Mouse (Mus musculus): ENCODE measurements around the gene Grhpr. TPM values are rescaled to one million over a fixed set of nuclear protein-coding genes. Genes with fewer than 3 reads are reported as not detected.
"Not testable (repeated sequence)": the region's sequence is repeated elsewhere in the genome, so short reads cannot be mapped to it uniquely, and the experiment has no call there.

Grhpr gene
- polyA plus RNA-seq, 1 experiment from 2014 or later: 39.0 TPM

GRCm38 (mm10) chr4:44979794-44980338, 1.3 kb upstream of the Grhpr start:
- ATAC-seq (ENCODE audit: low FRiP score) (no peak), DNase-seq (ENCODE audit: low spot score) (no peak)
- Histone ChIP-seq H3K27me3 (ENCODE audit: control insufficient read depth, insufficient read depth, low read length) (no peaks in the 10 kb centered on the region), H3K4me2 (replicated peaks; ENCODE audit: low read depth, low read length) (no peak overlapping the region), H3K4me1 (replicated peaks; ENCODE audit: control insufficient read depth, insufficient read depth, low read length) (peaks cover 2% of the 10 kb centered on the region; the same call in 1 of the 2 replicates), H3K4me3 (ENCODE audit: low read depth, low read length) (no peak overlapping the region), H3K36me3 (ENCODE audit: control insufficient read depth, insufficient read depth, low read length) (no peaks in the 10 kb centered on the region), H3K27ac (ENCODE audit: low read depth, low read length) (no peak overlapping the region), H3K9ac (ENCODE audit: low read depth, low read length) (no peak overlapping the region), H3K9me3 (ENCODE audit: control insufficient read depth, low read length) (no peaks in the 10 kb centered on the region)
- 80% methylated on average over 7 of the region's 7 CpGs for WGBS

- peak overlapping the region; percentile 63 for H3K4me3 ChIP-seq (ENCODE audit: low read depth, low read length)
- H3K36me3 ChIP-seq (ENCODE audit: control insufficient read depth, insufficient read depth, low read length): no peaks in the 10 kb centered on the region
- WGBS: 26% methylated on average over 5 of the region's 5 CpGs
- peaks cover 2% of the 10 kb centered on the region; the same call in 1 of the 2 replicates for H3K4me1 ChIP-seq (replicated peaks; ENCODE audit: control insufficient read depth, insufficient read depth, low read length)
- no peak overlapping the region for H3K27ac ChIP-seq (ENCODE audit: low read depth, low read length)
- DNase-seq (ENCODE audit: low spot score) (no peak), ATAC-seq (ENCODE audit: low FRiP score) (no peak)
- no peaks in the 10 kb centered on the region for H3K27me3 ChIP-seq (ENCODE audit: control insufficient read depth, insufficient read depth, low read length)
- H3K4me2 ChIP-seq (replicated peaks; ENCODE audit: low read depth, low read length): peak overlapping the region; percentile 94
- no peaks in the 10 kb centered on the region for H3K9me3 ChIP-seq (ENCODE audit: control insufficient read depth, low read length)
- peak overlapping the region; percentile 74 for H3K9ac ChIP-seq (ENCODE audit: low read depth, low read length)
Observed at GRCm38 (mm10) chr4:44981974-44982287, 736 bp downstream of the Grhpr start.

- no peak overlapping the region for H3K4me2 ChIP-seq (replicated peaks; ENCODE audit: low read depth, low read length)
- WGBS: 73% methylated on average over 11 of the region's 11 CpGs
- no peak overlapping the region for H3K4me3 ChIP-seq (ENCODE audit: low read depth, low read length)
- ATAC-seq (ENCODE audit: low FRiP score) (no peak), DNase-seq (ENCODE audit: low spot score) (no peak)
- peaks cover 2% of the 10 kb centered on the region; the same call in 1 of the 2 replicates for H3K4me1 ChIP-seq (replicated peaks; ENCODE audit: control insufficient read depth, insufficient read depth, low read length)
- H3K9ac ChIP-seq (ENCODE audit: low read depth, low read length): no peak overlapping the region
- no peaks in the 10 kb centered on the region for H3K9me3 ChIP-seq (ENCODE audit: control insufficient read depth, low read length)
- no peaks in the 10 kb centered on the region for H3K27me3 ChIP-seq (ENCODE audit: control insufficient read depth, insufficient read depth, low read length)
- no peak overlapping the region for H3K27ac ChIP-seq (ENCODE audit: low read depth, low read length)
- H3K36me3 ChIP-seq (ENCODE audit: control insufficient read depth, insufficient read depth, low read length): no peaks in the 10 kb centered on the region
Observed at GRCm38 (mm10) chr4:44982440-44983130, 1.4 kb downstream of the Grhpr start.

GRCm38 (mm10) chr4:44983131-44983740, 2.0 kb downstream of the Grhpr start:
- Histone ChIP-seq H3K9me3 (ENCODE audit: control insufficient read depth, low read length) (no peaks in the 10 kb centered on the region), H3K9ac (ENCODE audit: low read depth, low read length) (no peak overlapping the region), H3K4me2 (replicated peaks; ENCODE audit: low read depth, low read length) (no peak overlapping the region), H3K4me1 (replicated peaks; ENCODE audit: control insufficient read depth, insufficient read depth, low read length) (peaks cover 2% of the 10 kb centered on the region; the same call in 1 of the 2 replicates), H3K27me3 (ENCODE audit: control insufficient read depth, insufficient read depth, low read length) (no peaks in the 10 kb centered on the region), H3K27ac (ENCODE audit: low read depth, low read length) (no peak overlapping the region), H3K4me3 (ENCODE audit: low read depth, low read length) (no peak overlapping the region), H3K36me3 (ENCODE audit: control insufficient read depth, insufficient read depth, low read length) (no peaks in the 10 kb centered on the region)
- ATAC-seq (ENCODE audit: low FRiP score) (no peak), DNase-seq (ENCODE audit: low spot score) (no peak)
- 90% methylated on average over 10 of the region's 10 CpGs for WGBS

- H3K4me1 ChIP-seq (replicated peaks; ENCODE audit: control insufficient read depth, insufficient read depth, low read length): no peaks in the 10 kb centered on the region
- no peak overlapping the region for H3K4me3 ChIP-seq (ENCODE audit: low read depth, low read length)
- no peaks in the 10 kb centered on the region for H3K27me3 ChIP-seq (ENCODE audit: control insufficient read depth, insufficient read depth, low read length)
- no peak for ATAC-seq (ENCODE audit: low FRiP score)
- H3K4me2 ChIP-seq (replicated peaks; ENCODE audit: low read depth, low read length): no peak overlapping the region
- H3K36me3 ChIP-seq (ENCODE audit: control insufficient read depth, insufficient read depth, low read length): 0 out of 2 replicates have a peak, but pooled peaks cover 2% of the 10 kb centered on the region
- H3K27ac ChIP-seq (ENCODE audit: low read depth, low read length): no peak overlapping the region
- no peak overlapping the region for H3K9ac ChIP-seq (ENCODE audit: low read depth, low read length)
- 96% methylated on average over 5 of the region's 5 CpGs for WGBS
- DNase-seq (ENCODE audit: low spot score): no peak
- H3K9me3 ChIP-seq (ENCODE audit: control insufficient read depth, low read length): no peaks in the 10 kb centered on the region
Observed at GRCm38 (mm10) chr4:44990560-44990959, 9.4 kb downstream of the Grhpr start.

DNA sequence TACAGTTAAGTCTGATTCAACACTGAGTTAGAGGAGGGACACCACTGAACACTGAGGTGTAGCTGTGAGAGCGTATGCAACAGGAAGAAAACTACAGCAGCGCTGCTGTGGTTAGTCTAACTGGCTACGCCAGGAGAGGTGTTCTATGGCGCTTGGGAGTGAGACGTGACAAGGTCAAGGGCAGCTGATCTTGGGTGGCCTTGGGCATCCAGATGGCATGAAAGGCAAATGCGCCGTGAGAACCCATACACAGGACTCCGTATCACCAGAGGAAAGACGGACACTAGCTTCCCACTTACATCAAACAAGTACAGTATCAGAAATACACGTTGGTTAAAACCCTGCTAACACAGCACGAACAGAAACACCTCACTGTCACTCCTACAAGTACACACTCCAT, 11.1 kb downstream of the Grhpr start:
- H3K36me3 ChIP-seq (ENCODE audit: control insufficient read depth, insufficient read depth, low read length); H3K4me2 ChIP-seq (replicated peaks; ENCODE audit: low read depth, low read length); H3K27me3 ChIP-seq (ENCODE audit: control insufficient read depth, insufficient read depth, low read length); DNase-seq (ENCODE audit: low spot score); H3K27ac ChIP-seq (ENCODE audit: low read depth, low read length); H3K9me3 ChIP-seq (ENCODE audit: control insufficient read depth, low read length); H3K4me1 ChIP-seq (replicated peaks; ENCODE audit: control insufficient read depth, insufficient read depth, low read length); H3K9ac ChIP-seq (ENCODE audit: low read depth, low read length); ATAC-seq (ENCODE audit: low FRiP score); H3K4me3 ChIP-seq (ENCODE audit: low read depth, low read length): not testable (repeated sequence)
- WGBS: 94% methylated on average over 11 of the region's 11 CpGs

DNA sequence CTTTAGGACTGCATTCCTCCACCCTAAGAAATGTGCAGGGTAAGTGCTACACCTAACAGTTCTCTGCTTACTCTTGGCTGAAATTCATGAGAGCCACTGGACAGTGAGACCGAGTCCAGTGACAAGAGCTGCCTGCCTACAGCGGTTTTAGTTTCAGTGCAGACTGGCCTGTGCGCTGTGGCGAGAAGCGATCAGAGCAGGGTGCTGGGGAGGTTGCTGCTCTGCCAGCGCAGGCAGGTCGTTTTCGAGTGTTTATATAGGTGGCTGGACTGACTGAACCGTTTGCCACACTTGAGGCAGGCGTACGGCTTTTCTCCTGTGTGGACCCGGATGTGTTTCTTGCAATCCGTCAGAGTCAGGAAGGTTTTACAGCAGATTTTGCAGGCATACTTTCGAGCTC, 12.0 kb downstream of the Grhpr start:
- ATAC-seq (ENCODE audit: low FRiP score); H3K9me3 ChIP-seq (ENCODE audit: control insufficient read depth, low read length); H3K4me2 ChIP-seq (replicated peaks; ENCODE audit: low read depth, low read length); H3K36me3 ChIP-seq (ENCODE audit: control insufficient read depth, insufficient read depth, low read length); H3K27me3 ChIP-seq (ENCODE audit: control insufficient read depth, insufficient read depth, low read length); H3K9ac ChIP-seq (ENCODE audit: low read depth, low read length); DNase-seq (ENCODE audit: low spot score); H3K4me1 ChIP-seq (replicated peaks; ENCODE audit: control insufficient read depth, insufficient read depth, low read length); H3K27ac ChIP-seq (ENCODE audit: low read depth, low read length); H3K4me3 ChIP-seq (ENCODE audit: low read depth, low read length): not testable (repeated sequence)
- 89% methylated on average over 13 of the region's 14 CpGs for WGBS

- no peak overlapping the region for H3K4me3 ChIP-seq (ENCODE audit: low read depth, low read length)
- ATAC-seq (ENCODE audit: low FRiP score) (no peak), DNase-seq (ENCODE audit: low spot score) (no peak)
- no peaks in the 10 kb centered on the region for H3K4me1 ChIP-seq (replicated peaks; ENCODE audit: control insufficient read depth, insufficient read depth, low read length)
- H3K36me3 ChIP-seq (ENCODE audit: control insufficient read depth, insufficient read depth, low read length): 0 out of 2 replicates have a peak, but pooled peaks cover 2% of the 10 kb centered on the region
- H3K9ac ChIP-seq (ENCODE audit: low read depth, low read length): no peak overlapping the region
- no peaks in the 10 kb centered on the region for H3K27me3 ChIP-seq (ENCODE audit: control insufficient read depth, insufficient read depth, low read length)
- H3K4me2 ChIP-seq (replicated peaks; ENCODE audit: low read depth, low read length): no peak overlapping the region
- H3K27ac ChIP-seq (ENCODE audit: low read depth, low read length): no peak overlapping the region
- WGBS: 92% methylated on average over 9 of the region's 9 CpGs
- H3K9me3 ChIP-seq (ENCODE audit: control insufficient read depth, low read length): no peaks in the 10 kb centered on the region
Observed at GRCm38 (mm10) chr4:44993847-44994246, 12.7 kb downstream of the Grhpr start.

DNA sequence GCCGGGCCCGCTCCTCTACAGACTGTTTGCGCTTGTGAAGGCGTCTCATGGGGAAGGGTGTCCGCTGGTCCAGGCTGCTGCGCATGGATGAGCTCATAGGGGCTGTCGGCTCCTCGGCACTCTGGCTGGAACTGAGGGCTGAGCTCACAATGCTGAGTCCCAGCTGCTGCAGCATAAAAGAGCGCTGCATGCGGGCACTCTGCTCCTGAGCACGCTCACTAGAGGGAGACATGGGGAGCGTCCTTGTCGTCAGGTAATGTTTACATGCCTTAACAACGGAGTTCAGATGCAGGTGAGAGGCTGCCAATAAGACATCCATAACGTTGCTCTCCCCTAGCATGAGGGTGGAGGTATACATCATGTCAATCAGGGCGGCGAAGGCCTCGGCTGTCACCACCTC, 13.6 kb downstream of the Grhpr start:
- no peaks in the 10 kb centered on the region for H3K4me1 ChIP-seq (replicated peaks; ENCODE audit: control insufficient read depth, insufficient read depth, low read length)
- H3K36me3 ChIP-seq (ENCODE audit: control insufficient read depth, insufficient read depth, low read length): 0 out of 2 replicates have a peak, but pooled peaks cover 2% of the 10 kb centered on the region
- no peaks in the 10 kb centered on the region for H3K27me3 ChIP-seq (ENCODE audit: control insufficient read depth, insufficient read depth, low read length)
- ATAC-seq (ENCODE audit: low FRiP score) (no peak), DNase-seq (ENCODE audit: low spot score) (no peak)
- H3K9ac ChIP-seq (ENCODE audit: low read depth, low read length): no peak overlapping the region
- no peaks in the 10 kb centered on the region for H3K9me3 ChIP-seq (ENCODE audit: control insufficient read depth, low read length)
- no peak overlapping the region for H3K27ac ChIP-seq (ENCODE audit: low read depth, low read length)
- WGBS: 85% methylated on average over 18 of the region's 18 CpGs
- no peak overlapping the region for H3K4me2 ChIP-seq (replicated peaks; ENCODE audit: low read depth, low read length)
- no peak overlapping the region for H3K4me3 ChIP-seq (ENCODE audit: low read depth, low read length)

All from hindbrain, embryonic 11.5 days (tissue).